Mouse (Mus musculus) heart, postnatal 0 days (tissue): ENCODE measurements around the gene Grem2. TPM values are rescaled to one million over a fixed set of nuclear protein-coding genes. Genes with fewer than 3 reads are reported as not detected.

Experiments used
- ATAC-seq: fragments of 200-750 bp; cut with Nextera tagmentation; 2 replicates; pipeline ENCODE4 v1.8.0; 2017; ENCODE audit warnings: low read depth, moderate number of reproducible peaks, moderate library complexity; ENCODE audit not compliant: insufficient read depth
- DNase-seq: peaks from one replicate; pipeline ENCODE4 v3.0.0-alpha.2; 2016; ENCODE audit warnings: low spot score
- H3K27ac ChIP-seq: fragments of 300-500 bp; sonication (generic); 2 replicates; pipeline ENCODE4 v1.5.1; 2014; ENCODE audit warnings: low read depth, mild to moderate bottlenecking
- H3K27me3 ChIP-seq: fragments of 300-500 bp; sonication (generic); 2 replicates; pipeline ENCODE4 v1.6.1; 2014; ENCODE audit warnings: low read length, mixed read lengths; ENCODE audit not compliant: control insufficient read depth, insufficient read depth
- H3K36me3 ChIP-seq: fragments of 300-500 bp; sonication (generic); replicated peaks from 2 replicates; pipeline ENCODE4 v1.6.1; 2014; ENCODE audit warnings: low read length, mixed read lengths; ENCODE audit not compliant: control insufficient read depth, insufficient read depth
- H3K4me1 ChIP-seq: fragments of 300-500 bp; sonication (generic); 2 replicates; pipeline ENCODE4 v1.6.1; 2014; ENCODE audit warnings: antibody characterized with exemption; ENCODE audit not compliant: control insufficient read depth, insufficient read depth
- H3K4me2 ChIP-seq: fragments of 300-500 bp; sonication (generic); 2 replicates; pipeline ENCODE4 v1.6.1; 2014; ENCODE audit warnings: low read depth, mild to moderate bottlenecking, low read length, moderate library complexity
- H3K4me3 ChIP-seq: fragments of 300-500 bp; sonication (generic); 2 replicates; pipeline ENCODE4 v1.5.1; 2014; ENCODE audit warnings: low read depth, low read length
- H3K9ac ChIP-seq: fragments of 300-500 bp; sonication (generic); replicated peaks from 2 replicates; pipeline ENCODE4 v1.6.1; 2014; ENCODE audit warnings: low read depth, low read length, mixed read lengths
- H3K9me3 ChIP-seq: fragments of 300-500 bp; sonication (generic); replicated peaks from 2 replicates; pipeline ENCODE4 v1.6.1; 2016; ENCODE audit warnings: low read length; ENCODE audit not compliant: control insufficient read depth
- CTCF ChIP-seq: IDR thresholded peaks from 2 replicates; pipeline ENCODE4 v1.5.1; 2016; ENCODE audit warnings: antibody characterized with exemption, control low read depth, low read depth
- EP300 ChIP-seq: IDR thresholded peaks from 2 replicates; pipeline ENCODE4 v1.6.1; 2016; ENCODE audit warnings: antibody characterized with exemption, low read depth
- WGBS: fragments of 180-500 bp; shearing (Covaris S2); extraction: QIAGEN DNeasy Blood & Tissue Kit; methylation state at CpG from one replicate; pipeline ENCODE4 v1.1.7; 2014; 5-methylcytosine and 5-hydroxymethylcytosine counted together
- polyA plus RNA-seq: library from polyadenylated mRNA; unstranded; fragments of >200 nt; fragmentation: Nextera tagmentation; extraction: Ambion mirVana; gene quantifications from 2 replicates; pipeline ENCODE4 v1.2.1, GENCODE M21; 2015
- total RNA-seq: library from RNA; depleted of rRNA; stranded (reverse); fragments of >200 nt; gene quantifications from 2 replicates; pipeline ENCODE4 v1.2.3, GENCODE M21; 2014; ENCODE audit warnings: low replicate concordance

Grem2 gene
- total and polyA plus RNA-seq, 2 experiments from 2014 or later: 0.08 TPM; not detected in 1

DNA sequence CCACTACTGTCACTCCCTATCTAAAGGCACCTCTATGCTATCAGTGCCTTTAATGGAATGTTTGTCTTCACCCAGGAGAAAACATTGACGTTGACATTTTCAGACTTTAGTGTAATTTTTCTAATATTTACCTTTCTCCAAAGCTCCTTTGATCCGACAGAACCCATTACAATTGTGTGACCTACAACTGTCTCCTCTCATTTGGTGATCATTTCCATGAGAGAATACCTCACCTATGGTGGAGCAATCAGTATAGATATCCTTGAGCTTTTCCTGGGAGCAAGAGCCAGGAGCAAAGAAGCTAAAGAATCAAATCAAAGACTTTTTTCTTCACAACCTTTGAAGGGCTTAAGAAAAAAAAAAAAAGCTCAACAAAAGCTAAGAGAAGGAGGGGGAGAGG lies 65.4 kb downstream of the Grem2 start:
- no peak for ATAC-seq
- TF ChIP-seq CTCF (no peak), EP300 (no peak)
- Histone ChIP-seq H3K4me3 (no peak overlapping the region), H3K27ac (no peak overlapping the region), H3K36me3 (no peaks in the 10 kb centered on the region), H3K4me2 (no peak overlapping the region), H3K4me1 (no peaks in the 10 kb centered on the region), H3K9ac (no peak overlapping the region), H3K27me3 (no peaks in the 10 kb centered on the region), H3K9me3 (no peaks in the 10 kb centered on the region)
- WGBS: 51% methylated on average over 2 of the region's 2 CpGs
- DNase-seq: no peak

DNA sequence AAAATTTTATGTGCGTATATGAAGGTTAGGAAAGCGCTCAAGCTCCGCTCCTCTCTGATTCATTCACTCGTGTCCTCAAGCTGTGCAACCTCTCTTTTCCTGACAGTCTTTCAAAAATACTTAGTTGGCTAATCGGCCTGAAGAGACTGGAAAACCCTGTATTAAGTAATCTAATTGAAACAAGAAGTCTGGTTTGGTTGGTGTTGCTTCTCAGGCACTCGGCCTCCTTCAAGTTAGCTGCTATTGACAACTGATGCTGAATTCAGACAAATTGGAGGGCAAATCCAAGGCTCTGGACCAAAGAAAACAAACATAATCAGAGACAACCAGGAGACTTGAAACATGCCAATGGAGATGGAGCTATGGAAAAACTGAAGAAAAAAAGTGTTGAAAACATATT lies 76.8 kb downstream of the Grem2 start:
- WGBS: 82% methylated on average over 6 of the region's 6 CpGs
- no peak for ATAC-seq

DNA sequence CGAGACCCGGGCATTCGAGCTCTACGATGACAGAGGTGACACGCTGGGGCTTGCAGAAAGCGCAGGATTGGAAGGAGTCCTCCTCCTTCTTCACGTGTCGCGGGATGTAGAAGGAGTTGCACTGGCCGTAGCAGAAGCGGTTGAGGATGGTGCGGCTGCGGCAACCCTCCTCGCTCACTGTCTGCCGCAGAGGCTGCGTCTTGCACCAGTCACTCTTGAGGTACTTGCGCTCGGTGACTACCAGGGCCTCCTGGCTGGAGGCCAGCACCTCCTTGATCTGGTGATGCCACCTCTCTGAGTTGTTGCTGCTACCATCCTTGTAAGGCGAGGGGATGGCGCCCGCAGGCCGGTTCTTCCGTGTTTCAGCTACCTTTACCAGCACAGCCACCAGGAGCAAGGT lies 84.8 kb downstream of the Grem2 start:
- no peaks in the 10 kb centered on the region for H3K4me1 ChIP-seq
- no peak overlapping the region for H3K4me2 ChIP-seq
- no peaks in the 10 kb centered on the region for H3K36me3 ChIP-seq
- no peaks in the 10 kb centered on the region for H3K27me3 ChIP-seq
- no peak for TF ChIP-seq CTCF
- no peak for TF ChIP-seq EP300
- H3K4me3 ChIP-seq: no peak overlapping the region
- DNase-seq (no peak), ATAC-seq (no peak)
- no peak overlapping the region for H3K9ac ChIP-seq
- no peak overlapping the region for H3K27ac ChIP-seq
- H3K9me3 ChIP-seq: 0 out of 2 replicates have a peak, but pooled peaks cover 5% of the 10 kb centered on the region
- WGBS: 85% methylated on average over 23 of the region's 23 CpGs

More for the DNA sequence above, 76.8 kb downstream of the Grem2 start:
- H3K27ac ChIP-seq: no peak overlapping the region
- no peak overlapping the region for H3K9ac ChIP-seq
- H3K27me3 ChIP-seq: no peaks in the 10 kb centered on the region
- TF ChIP-seq EP300: no peak
- no peak for TF ChIP-seq CTCF
- H3K36me3 ChIP-seq: no peaks in the 10 kb centered on the region
- H3K4me1 ChIP-seq: no peaks in the 10 kb centered on the region
- no peak overlapping the region for H3K4me3 ChIP-seq
- H3K9me3 ChIP-seq: no peaks in the 10 kb centered on the region
- no peak for DNase-seq
- no peak overlapping the region for H3K4me2 ChIP-seq

DNA sequence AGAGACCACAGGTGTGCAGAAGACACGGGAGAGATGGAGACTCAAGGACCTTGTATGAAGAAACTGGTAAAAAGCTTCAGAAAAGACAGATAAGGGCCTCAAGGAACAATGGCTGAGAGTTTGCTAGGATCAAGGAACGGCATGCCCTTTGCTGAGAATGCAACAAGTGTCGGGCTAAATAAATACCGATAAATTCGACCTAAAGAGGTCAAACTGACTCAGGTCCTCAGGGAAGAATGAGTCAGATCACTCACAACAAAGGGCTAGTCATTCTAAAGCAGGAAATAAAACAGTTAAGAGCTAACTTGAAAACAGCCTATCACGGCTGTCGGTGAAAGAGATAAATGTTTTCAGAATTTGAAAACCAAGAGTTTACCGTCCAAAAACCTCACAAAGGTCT lies 95.1 kb downstream of the Grem2 start:
- no peaks in the 10 kb centered on the region for H3K36me3 ChIP-seq
- H3K4me3 ChIP-seq: no peak overlapping the region
- H3K4me2 ChIP-seq: no peak overlapping the region
- no peak overlapping the region for H3K27ac ChIP-seq
- no peaks in the 10 kb centered on the region for H3K27me3 ChIP-seq
- H3K9me3 ChIP-seq: no peaks in the 10 kb centered on the region
- ATAC-seq: no peak
- H3K9ac ChIP-seq: no peak overlapping the region
- TF ChIP-seq CTCF: no peak
- no peaks in the 10 kb centered on the region for H3K4me1 ChIP-seq
- DNase-seq: no peak
- 42% methylated on average over 8 of the region's 8 CpGs for WGBS

DNA sequence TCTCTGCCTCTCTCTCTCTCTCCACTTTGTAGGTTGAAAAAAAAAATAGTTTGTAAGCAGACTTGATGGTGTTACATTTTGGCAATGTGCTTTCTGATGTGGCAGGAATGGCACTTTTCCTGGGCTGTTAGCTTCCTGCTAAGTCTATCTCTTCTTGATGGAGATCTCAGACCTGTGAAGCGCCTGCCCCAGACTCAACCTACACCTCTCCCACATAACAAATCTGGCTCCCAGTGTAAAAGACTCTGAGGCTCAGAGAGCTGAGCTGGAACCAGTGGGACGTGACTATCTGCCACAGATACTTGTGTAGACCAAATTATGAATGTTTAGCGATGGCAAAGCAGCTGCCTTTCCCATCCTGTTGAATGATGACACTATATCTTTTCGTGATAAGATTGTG lies 109.8 kb downstream of the Grem2 start:
- Histone ChIP-seq H3K27ac (no peak overlapping the region), H3K4me1 (no peaks in the 10 kb centered on the region), H3K36me3 (no peaks in the 10 kb centered on the region), H3K4me2 (no peak overlapping the region), H3K9ac (no peak overlapping the region), H3K27me3 (no peaks in the 10 kb centered on the region), H3K4me3 (no peak overlapping the region), H3K9me3 (no peaks in the 10 kb centered on the region)
- ATAC-seq: no peak
- 44% methylated on average over 4 of the region's 4 CpGs for WGBS
- no peak for DNase-seq
- no peak for TF ChIP-seq EP300
- TF ChIP-seq CTCF: no peak

DNA sequence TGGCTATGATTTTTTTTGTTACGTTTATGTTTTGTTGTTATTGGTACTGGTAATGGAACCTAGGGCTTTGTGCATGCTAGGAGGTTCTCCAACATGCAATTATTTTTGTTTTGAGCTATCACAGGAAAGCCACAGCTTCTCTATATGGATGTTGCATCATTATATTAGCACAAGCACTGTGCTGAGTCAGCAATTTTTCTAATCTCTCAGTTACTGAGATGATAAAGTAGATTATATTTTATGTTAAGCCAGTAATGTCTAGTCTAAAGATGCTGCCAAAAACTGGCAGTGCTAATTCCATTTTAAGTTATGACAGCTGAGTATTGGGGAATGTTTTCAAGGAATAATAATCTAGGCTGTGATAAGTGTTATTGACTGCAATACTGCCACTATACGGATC lies 133.0 kb downstream of the Grem2 start:
- WGBS: 77% methylated on average over 2 of the region's 2 CpGs
- H3K36me3 ChIP-seq: no peaks in the 10 kb centered on the region
- H3K9me3 ChIP-seq: no peaks in the 10 kb centered on the region

More for the DNA sequence above, 133.0 kb downstream of the Grem2 start:
- DNase-seq: no peak
- H3K27ac ChIP-seq: no peak overlapping the region
- H3K4me3 ChIP-seq: no peak overlapping the region
- H3K27me3 ChIP-seq: no peaks in the 10 kb centered on the region
- H3K4me2 ChIP-seq: no peak overlapping the region
- H3K9ac ChIP-seq: no peak overlapping the region
- no peak for TF ChIP-seq EP300
- TF ChIP-seq CTCF: no peak
- ATAC-seq: no peak
- no peaks in the 10 kb centered on the region for H3K4me1 ChIP-seq
